Mouse (Mus musculus): ENCODE data around the gene Sec24d.

- TF ChIP-seq CTCF (IDR thresholded peaks at IDR 0.05; ENCODE audit: low read depth, low read length) (no peak), POLR2A (IDR thresholded peaks at IDR 0.05; ENCODE audit: extremely low read depth, insufficient read depth, low read length) (no peak)
Observed at GRCm38 (mm10) chr3:123395611-123396010, 128.4 kb downstream of the Sec24d start.

Measured in liver, adult 2 months (tissue).